Comparison of ENCODE assay signal across 9 mouse cellular contexts in genomic region chr3:138142733-138143314, GRCm38 (mm10). TPM values are rescaled to one million over a fixed set of nuclear protein-coding genes. Genes with fewer than 3 reads are reported as not detected.
DNase-seq lines count a peak whose midpoint lies in the region; ATAC-seq and TF ChIP-seq lines count a peak whose summit lies in the region.
"Had no signal": no experiment of that assay in that cellular context is flagged by ENCODE, and none has a peak within 500 bp of the region (broad histone marks: within the 10 kb centered on the region; RNA-seq: fewer than 3 reads in every experiment).

No protein-coding gene starts in this region.

- ATAC-seq in hindbrain, embryonic 11.5 days (ENCODE audit: low FRiP score): no peak
- ATAC-seq in midbrain, embryonic 12.5 days (ENCODE audit: low FRiP score, low read depth): no peak

- peaks cover 3% of the 10 kb centered on the region; the same call in 1 of the 2 replicates for H3K4me1 ChIP-seq in kidney, adult 2 months (ENCODE audit: control insufficient read depth, insufficient read depth, low read length)
- no peaks in the 10 kb centered on the region for H3K4me1 ChIP-seq in bone marrow, adult 2 months (ENCODE audit: control insufficient read depth, insufficient read depth, low read length)
- no peaks in the 10 kb centered on the region for H3K4me1 ChIP-seq in hindbrain, embryonic 11.5 days (replicated peaks; ENCODE audit: control insufficient read depth, insufficient read depth, low read length)
- no peaks in the 10 kb centered on the region for H3K4me1 ChIP-seq in midbrain, embryonic 12.5 days

- under 1% methylated on average over 12 of the region's 12 CpGs for WGBS in kidney, adult 2 months
- 3% methylated on average over 12 of the region's 12 CpGs for WGBS in bone marrow, adult 2 months
- WGBS in hindbrain, embryonic 11.5 days: 8% methylated on average over 12 of the region's 12 CpGs
- WGBS in midbrain, embryonic 12.5 days: 10% methylated on average over 12 of the region's 12 CpGs

- no peaks in the 10 kb centered on the region for H3K9me3 ChIP-seq in hindbrain, embryonic 11.5 days (ENCODE audit: control insufficient read depth, low read length)
- H3K9me3 ChIP-seq in midbrain, embryonic 12.5 days: no peaks in the 10 kb centered on the region

- TF ChIP-seq CTCF in kidney, adult 2 months (conservative IDR thresholded peaks at IDR 0.05; ENCODE audit: insufficient read depth, insufficient read length, low read depth, low read length): no peak
- TF ChIP-seq CTCF in bone marrow, adult 2 months (IDR thresholded peaks at IDR 0.05; ENCODE audit: control insufficient read depth, insufficient read depth, low read length): no peak

- H3K4me3 ChIP-seq in kidney, adult 2 months (ENCODE audit: insufficient read depth, low read depth, low read length): peak overlapping the region; percentile 88
- peak overlapping the region; percentile 90 for H3K4me3 ChIP-seq in bone marrow, adult 2 months (replicated peaks; ENCODE audit: control insufficient read depth, low read depth, low read length)
- peak overlapping the region; percentile 60 for H3K4me3 ChIP-seq in hindbrain, embryonic 11.5 days (ENCODE audit: low read depth, low read length)
- peak overlapping the region; percentile 71 for H3K4me3 ChIP-seq in midbrain, embryonic 12.5 days

- DNase-seq in kidney, adult 2 months: no peak
- no peak for DNase-seq in kidney, postnatal 14 days
- DNase-seq in hindbrain, embryonic 11.5 days (ENCODE audit: low spot score): no peak
- no peak for DNase-seq in layer of hippocampus, adult 9-11 months
- no peak for DNase-seq in embryo, embryonic 11 days
- DNase-seq in gastrocnemius, postnatal 14 days: no peak

- intact Hi-C loops in gastrocnemius, postnatal 14 days (cut with DNase I; ENCODE audit: low total_unique reads): loop anchor here (10.0 kb wide), 1 partner anchor 278 kb away; the partner anchor contains the start of genes Dnajb14 and H2afz

- no peaks in the 10 kb centered on the region for H3K36me3 ChIP-seq in kidney, adult 2 months (ENCODE audit: control insufficient read depth, insufficient read depth, low read length)
- no peaks in the 10 kb centered on the region for H3K36me3 ChIP-seq in hindbrain, embryonic 11.5 days (ENCODE audit: control insufficient read depth, insufficient read depth, low read length)
- H3K36me3 ChIP-seq in midbrain, embryonic 12.5 days: no peaks in the 10 kb centered on the region

- H3K27ac ChIP-seq in kidney, adult 2 months (ENCODE audit: insufficient read depth, low read depth, low read length): peak overlapping the region; percentile 87
- peak overlapping the region; percentile 96 for H3K27ac ChIP-seq in bone marrow, adult 2 months (ENCODE audit: control insufficient read depth, insufficient read depth, low read depth, low read length, poor library complexity)
- H3K27ac ChIP-seq in hindbrain, embryonic 11.5 days (ENCODE audit: low read depth, low read length): peak overlapping the region; percentile 99
- H3K27ac ChIP-seq in midbrain, embryonic 12.5 days (replicated peaks): peak overlapping the region; percentile 99

- peak; percentile 50 for TF ChIP-seq POLR2A in kidney, adult 2 months (IDR thresholded peaks at IDR 0.05; ENCODE audit: low read depth, low read length)
- no peak for TF ChIP-seq POLR2A in bone marrow, adult 2 months (IDR thresholded peaks at IDR 0.05; ENCODE audit: borderline replicate concordance, control insufficient read depth, low read depth, low read length)

- peak overlapping the region; percentile 71 for H3K9ac ChIP-seq in hindbrain, embryonic 11.5 days (ENCODE audit: low read depth, low read length)
- H3K9ac ChIP-seq in midbrain, embryonic 12.5 days (replicated peaks): peak overlapping the region; percentile 39; the same call in 1 of the 2 replicates

- H3K4me2 ChIP-seq in hindbrain, embryonic 11.5 days (replicated peaks; ENCODE audit: low read depth, low read length): peak overlapping the region; percentile 18; the same call in 1 of the 2 replicates
- H3K4me2 ChIP-seq in midbrain, embryonic 12.5 days (replicated peaks): peak overlapping the region; percentile 62

- H3K27me3 ChIP-seq in kidney, adult 2 months (replicated peaks; ENCODE audit: control insufficient read depth, insufficient read depth, low read length): no peaks in the 10 kb centered on the region
- H3K27me3 ChIP-seq in hindbrain, embryonic 11.5 days (ENCODE audit: control insufficient read depth, insufficient read depth, low read length): no peaks in the 10 kb centered on the region
- H3K27me3 ChIP-seq in midbrain, embryonic 12.5 days: no peaks in the 10 kb centered on the region
- H3K27me3 ChIP-seq: Patski had no signal

RNA-seq across cellular contexts. Expression of gene Trmt10a, which starts 0.4 kb away (rescaled TPM):
- 1.5 and 2.0 TPM in 2 replicates for polyA plus RNA-seq in kidney, adult 2 months (2012; rRNA removed)
- 2.0 and 4.3 TPM in 2 replicates for polyA plus RNA-seq in bone marrow, adult 2 months (2011; ENCODE audit: insufficient read depth, insufficient read length, low replicate concordance, missing spikeins)
- 12.4 and 17.0 TPM in 2 replicates for polyA plus RNA-seq in hindbrain, embryonic 11.5 days (2014; fragmentation: Nextera tagmentation; extraction: Ambion mirVana)
- 14.0 and 15.6 TPM in 2 replicates for polyA plus RNA-seq in midbrain, embryonic 12.5 days (2016; fragmentation: Nextera tagmentation; extraction: Ambion mirVana)
- 1 to 10 TPM; 2.4 to 2.5 TPM for total RNA-seq in gastrocnemius, postnatal 14 days (2021)

RNA-seq across cellular contexts. Expression of gene Mttp, which starts 1.9 kb away (rescaled TPM):
- polyA plus RNA-seq in kidney, adult 2 months (2012; rRNA removed): 6.0 and 6.9 TPM in 2 replicates
- 0.82 and 0.97 TPM in 2 replicates for polyA plus RNA-seq in bone marrow, adult 2 months (2011; ENCODE audit: insufficient read depth, insufficient read length, low replicate concordance, missing spikeins)
- 10.2 and 13.4 TPM in 2 replicates for polyA plus RNA-seq in hindbrain, embryonic 11.5 days (2014; fragmentation: Nextera tagmentation; extraction: Ambion mirVana)
- 12.4 and 14.1 TPM in 2 replicates for polyA plus RNA-seq in midbrain, embryonic 12.5 days (2016; fragmentation: Nextera tagmentation; extraction: Ambion mirVana)
- total RNA-seq in gastrocnemius, postnatal 14 days (2021): 1 to 10 TPM; 1.9 to 2.7 TPM

RNA-seq across cellular contexts. Expression of gene 4930579F01Rik, which starts 50.8 kb away (rescaled TPM):
- polyA plus RNA-seq in kidney, adult 2 months (2012; rRNA removed): 0.31 TPM in 1 of 2 replicates, not detected in the other
- polyA plus RNA-seq in bone marrow, adult 2 months (2011; ENCODE audit: insufficient read depth, insufficient read length, low replicate concordance, missing spikeins): not detected in 2 replicates
- not detected in 2 replicates for polyA plus RNA-seq in hindbrain, embryonic 11.5 days (2014; fragmentation: Nextera tagmentation; extraction: Ambion mirVana)
- 0.14 TPM in 1 of 2 replicates, not detected in the other for polyA plus RNA-seq in midbrain, embryonic 12.5 days (2016; fragmentation: Nextera tagmentation; extraction: Ambion mirVana)
- not detected for total RNA-seq in gastrocnemius, postnatal 14 days (2021)
- polyA plus RNA-seq: Patski had no signal
